Mouse (Mus musculus): ENCODE measurements around the gene 1500009C09Rik.

DNA sequence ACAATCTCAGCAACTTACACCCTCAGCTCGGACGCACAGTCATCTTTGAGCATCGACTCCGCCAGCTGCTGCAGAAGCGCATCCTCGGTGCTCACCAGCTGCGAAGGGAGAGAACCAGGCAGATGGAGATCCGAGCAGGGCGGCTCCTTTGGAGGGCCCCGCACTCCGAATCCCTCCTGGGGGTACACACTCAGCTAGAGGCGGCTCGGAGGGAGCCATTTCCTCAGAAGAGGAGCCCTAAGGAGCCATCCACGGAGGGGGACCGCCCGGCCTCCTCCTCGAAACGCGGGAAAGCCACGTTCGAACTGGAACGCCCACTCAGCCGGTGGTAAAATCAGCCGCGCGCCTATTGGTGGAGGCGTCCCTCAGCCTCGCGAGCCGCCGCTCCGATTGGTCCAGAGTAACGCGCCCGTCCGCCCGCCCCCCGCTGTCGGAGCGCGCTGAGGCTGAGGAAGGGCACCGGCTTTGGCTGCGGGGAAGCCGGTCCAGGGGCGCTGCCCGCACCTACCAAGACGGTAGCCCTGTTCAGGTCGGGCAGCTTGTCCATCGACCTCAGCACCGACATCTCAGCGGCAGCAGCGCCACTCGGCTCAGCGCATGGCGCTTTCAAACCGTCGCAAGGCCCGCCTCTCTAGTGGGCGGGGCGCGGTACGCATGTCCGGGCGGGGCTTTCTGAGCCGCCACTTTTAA is 7.9 kb upstream of the 1500009C09Rik start, which contains the start of gene Cenpm:
- TF ChIP-seq POLR2A (IDR thresholded peaks at IDR 0.05; ENCODE audit: insufficient read depth, low read depth, low read length) (no peak; the same call in 1 of the 2 replicates), CTCF (IDR thresholded peaks at IDR 0.05; ENCODE audit: insufficient read depth, low read depth, low read length) (no peak)

Measured in olfactory bulb, adult 2 months (tissue).